Mouse (Mus musculus) olfactory bulb, adult 2 months (tissue): ENCODE data around the gene Sipa1l3.

Experiments
- CTCF ChIP-seq: fragments of 200-500 bp; IDR thresholded peaks from 2 replicates; pipeline ENCODE4 v1.5.1; 2012; ENCODE audit warnings: low read depth, mild to moderate bottlenecking, low read length, moderate library complexity; ENCODE audit not compliant: insufficient read depth
- POLR2A ChIP-seq: fragments of 200-500 bp; IDR thresholded peaks from 2 replicates; pipeline ENCODE4 v1.6.1; 2012; ENCODE audit warnings: mild to moderate bottlenecking, low read depth, low read length, moderate library complexity; ENCODE audit not compliant: insufficient read depth

DNA sequence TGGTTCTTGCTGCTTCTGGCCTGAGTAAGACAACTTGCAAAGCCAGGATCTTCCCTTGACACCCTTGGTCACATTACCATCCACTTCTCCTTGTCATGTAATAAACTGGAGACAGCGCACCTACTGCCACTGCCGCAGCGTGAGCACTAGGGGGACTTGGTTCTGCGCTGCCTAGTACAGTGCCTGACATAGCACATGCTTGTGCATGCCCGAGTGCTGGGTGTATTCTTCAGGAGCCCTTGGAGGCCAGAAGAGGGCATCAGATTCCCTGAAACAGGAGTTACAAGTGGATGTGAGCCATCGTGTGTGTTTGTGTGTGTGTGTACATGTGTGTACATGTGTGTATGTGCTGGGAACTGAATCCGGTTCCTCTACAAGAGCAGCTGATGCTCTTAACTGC lies 231.0 kb downstream of the Sipa1l3 start:
- TF ChIP-seq CTCF (no peak), POLR2A (no peak)
